Mouse (Mus musculus) right cerebral cortex, adult 2 months (tissue): ENCODE results near the gene Myd88.
"Not testable (repeated sequence)": the region's sequence is repeated elsewhere in the genome, so short reads cannot be mapped to it uniquely, and the experiment has no call there.

Source experiments
- DNase-seq, 2 experiments: peaks; one replicate each; pipeline ENCODE4 v3.0.0; 2021 to 2022; ENCODE audit warnings: low spot score in 2 of 2

The Myd88 gene

DNA sequence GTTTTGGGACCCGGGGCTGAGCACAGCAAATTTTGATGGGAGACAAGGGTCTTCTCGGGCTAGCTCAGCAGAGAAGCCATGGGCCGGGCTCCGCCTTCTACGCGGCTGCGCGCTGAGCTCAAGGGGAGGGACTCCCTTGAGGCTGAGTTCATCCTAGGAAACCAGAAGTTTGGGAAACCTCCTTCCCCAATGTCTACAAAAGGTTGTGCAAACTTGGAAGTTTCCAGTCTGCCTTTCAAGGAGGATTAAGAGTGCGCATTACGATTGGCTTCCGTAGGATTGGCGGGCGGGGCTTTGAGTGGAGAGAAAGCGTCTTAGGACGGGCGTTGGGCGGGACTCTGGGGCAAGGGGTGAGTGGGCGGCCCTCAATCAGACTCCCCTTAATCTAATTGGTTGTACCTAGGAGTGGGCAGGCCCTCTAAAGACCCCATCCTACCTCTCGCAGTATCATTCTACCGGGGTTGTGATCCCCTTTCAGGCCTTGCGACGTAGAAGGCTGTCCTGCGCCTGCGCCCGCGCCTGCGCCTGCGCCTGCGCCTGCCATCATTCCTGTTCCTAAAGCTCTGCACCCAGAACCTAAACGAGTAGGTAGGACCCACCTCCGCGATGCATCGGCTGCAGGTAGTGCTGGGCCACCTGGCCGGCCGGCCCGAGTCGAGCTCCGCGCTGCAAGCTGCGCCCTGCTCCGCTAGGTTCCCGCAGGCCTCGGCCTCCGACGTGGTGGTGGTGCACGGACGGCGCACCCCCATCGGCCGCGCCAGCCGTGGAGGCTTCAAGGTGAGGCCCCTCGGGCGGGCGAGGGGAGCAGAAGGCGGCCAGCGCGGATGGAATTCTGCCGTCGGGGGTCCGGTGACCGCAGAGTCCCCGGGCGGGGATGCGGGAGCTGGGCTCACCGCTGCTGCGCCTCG lies at the start of gene Myd88:
Gene Myd88 (minus strand): TSS at position 503 of the 908 bp plus-strand sequence.
- DNase-seq = peak; percentile 96 to 97

DNA sequence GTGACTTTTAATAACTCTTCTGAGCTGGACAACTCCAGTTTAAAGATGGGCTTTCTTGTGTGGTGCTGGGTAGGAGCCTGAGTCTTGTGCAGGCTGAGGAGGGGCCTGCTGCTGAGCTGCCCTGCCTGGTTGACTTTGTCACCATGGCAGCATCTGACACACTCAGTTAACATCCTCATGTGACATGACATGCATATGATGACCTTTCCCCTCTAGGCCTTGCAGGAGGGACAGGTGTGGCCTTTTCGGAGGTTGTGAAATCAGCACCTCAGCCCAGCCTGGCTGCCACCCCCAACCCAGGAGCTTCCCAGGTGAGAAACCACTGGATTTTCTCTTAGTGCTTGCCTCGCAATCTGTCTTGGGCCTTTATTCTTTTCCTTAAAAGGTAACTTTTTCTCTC lies 49.0 kb upstream of the Myd88 start:
- DNase-seq = no peak

DNA sequence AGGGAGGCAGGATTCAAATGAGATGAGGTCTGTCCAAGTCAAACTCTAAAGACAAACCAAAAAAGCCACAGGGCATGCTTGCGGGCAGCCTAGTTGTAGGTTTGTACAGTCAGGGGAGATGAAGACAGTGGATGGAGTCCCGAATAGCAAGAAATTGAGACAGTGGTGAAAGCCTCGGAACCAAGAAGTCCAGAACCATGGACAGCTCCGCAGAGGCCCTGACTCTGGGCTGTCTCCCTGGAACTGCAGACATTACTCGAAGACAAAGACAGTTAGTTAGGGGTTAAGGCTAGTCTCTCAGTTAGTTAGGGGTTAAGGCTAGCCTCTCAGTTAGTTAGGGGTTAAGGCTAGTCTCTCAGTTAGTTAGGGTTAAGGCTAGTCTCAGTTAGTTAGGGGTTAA lies 47.7 kb upstream of the Myd88 start:
- DNase-seq = no peak

DNA sequence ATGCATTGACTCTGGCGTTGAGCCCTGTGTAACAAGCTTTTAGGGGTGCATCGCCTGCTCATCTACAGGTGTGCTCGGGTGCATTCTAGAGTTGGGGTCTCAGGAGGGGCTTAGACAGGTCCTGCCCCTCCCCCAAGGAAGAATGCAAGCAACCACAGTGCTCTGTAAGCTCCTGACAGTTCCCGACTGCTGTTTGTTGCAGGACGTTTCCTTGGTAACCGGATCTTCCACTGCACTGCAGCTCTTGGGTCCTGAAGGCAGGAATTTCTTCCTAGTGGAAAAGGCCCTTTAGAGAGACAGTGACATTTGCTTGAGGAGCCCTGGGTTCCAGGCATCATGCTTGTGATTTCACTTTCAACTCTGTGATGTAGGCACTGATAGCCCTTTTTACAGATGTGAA lies 41.4 kb upstream of the Myd88 start:
- peak; percentile 20 to 29 for DNase-seq

DNA sequence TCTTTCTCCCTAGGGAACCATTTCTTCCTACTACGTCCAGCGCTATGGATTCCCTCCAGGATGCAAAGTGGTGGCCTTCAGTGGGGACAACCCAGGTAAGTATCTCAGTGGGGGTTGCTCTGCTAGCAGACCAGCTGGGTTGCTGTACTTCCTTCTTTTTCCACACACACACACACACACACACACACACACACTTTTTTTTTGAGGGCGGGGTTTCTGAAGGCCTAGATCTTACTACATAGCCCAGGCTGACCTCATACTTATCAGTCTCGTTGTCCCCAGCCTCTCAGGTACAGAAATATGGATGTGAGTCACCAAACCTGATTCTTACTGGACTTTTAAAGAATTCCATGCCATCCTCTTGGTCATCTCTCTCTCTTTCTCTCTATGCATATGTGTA lies 37.0 kb upstream of the Myd88 start:
- no peak for DNase-seq

DNA sequence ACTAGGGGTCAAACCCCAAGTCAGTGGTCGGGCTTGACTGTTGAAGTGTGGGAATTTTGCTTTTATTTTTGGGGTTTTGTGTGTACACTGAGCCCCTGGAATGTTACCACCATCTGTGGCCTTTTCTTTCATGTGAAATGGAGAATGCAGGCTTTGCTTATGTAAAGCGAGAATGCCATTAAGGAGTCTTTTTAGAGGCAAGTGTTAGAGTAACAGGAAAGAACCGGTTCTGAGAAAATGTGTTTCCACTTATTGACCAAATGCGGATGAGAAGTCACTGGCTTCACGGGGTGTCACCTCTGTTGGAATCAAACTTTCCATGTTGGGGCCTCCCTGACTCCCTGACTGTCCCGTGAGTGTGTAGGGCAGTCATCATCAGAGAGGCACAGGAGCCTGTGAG lies 34.3 kb upstream of the Myd88 start:
- DNase-seq = no peak

DNA sequence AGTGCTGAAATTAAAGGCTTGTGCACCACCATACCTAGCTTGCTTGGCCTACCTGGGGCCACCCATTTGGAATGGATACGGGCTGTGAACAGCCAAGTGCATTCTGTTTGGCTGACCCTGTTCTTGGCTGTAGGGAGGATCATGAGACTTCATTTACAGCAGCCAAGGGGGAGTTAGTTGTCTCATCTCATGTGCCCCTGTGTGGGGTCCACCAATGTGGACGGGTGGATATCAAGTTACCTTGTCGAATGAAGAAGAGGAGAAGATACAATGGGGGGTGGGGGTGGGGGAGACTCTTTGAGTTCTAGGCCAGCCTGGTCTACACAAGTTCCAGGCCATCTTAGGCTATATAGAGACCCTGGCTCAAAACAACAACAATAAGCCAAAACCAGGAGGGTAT lies 33.8 kb upstream of the Myd88 start:
- DNase-seq = no peak

DNA sequence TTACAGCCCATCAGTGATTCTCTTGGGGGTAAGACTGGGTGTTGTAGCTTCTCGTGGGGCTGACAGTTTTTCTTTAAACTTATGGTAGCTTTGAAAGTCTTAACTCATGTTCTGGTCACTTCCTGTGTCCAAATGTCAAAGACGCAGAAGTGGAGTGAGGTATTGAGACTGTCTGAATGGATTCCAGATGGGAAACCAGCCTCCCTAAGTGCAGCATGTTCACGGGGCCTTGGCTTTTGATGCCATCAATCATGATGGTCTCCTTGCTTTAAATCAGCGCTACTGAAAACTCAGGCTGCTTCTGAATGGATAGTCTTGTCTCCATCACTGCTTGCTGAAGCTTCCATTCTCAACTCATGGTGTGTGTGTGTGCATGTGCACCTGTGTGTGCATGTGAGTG lies 30.0 kb upstream of the Myd88 start:
- DNase-seq = no peak

DNA sequence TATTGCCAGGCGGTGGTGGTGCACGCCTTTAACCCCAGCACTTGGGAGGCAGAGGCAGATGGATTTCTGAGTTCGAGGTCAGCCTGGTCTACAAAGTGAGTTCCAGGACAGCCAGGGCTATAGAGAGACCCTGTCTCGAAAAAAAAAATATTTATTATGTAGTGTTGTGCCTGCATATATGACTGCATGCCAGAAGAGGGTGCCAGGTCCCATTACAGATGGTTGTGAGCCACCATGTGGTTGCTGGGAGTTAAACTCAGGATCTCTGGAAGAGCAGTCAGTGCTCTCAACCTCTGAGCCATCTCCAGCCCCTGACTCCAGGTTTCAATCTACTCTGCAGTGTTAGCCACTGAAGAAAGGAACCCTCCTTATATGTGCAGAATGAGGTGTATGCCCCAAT lies 29.6 kb upstream of the Myd88 start:
- DNase-seq = not testable (repeated sequence)

DNA sequence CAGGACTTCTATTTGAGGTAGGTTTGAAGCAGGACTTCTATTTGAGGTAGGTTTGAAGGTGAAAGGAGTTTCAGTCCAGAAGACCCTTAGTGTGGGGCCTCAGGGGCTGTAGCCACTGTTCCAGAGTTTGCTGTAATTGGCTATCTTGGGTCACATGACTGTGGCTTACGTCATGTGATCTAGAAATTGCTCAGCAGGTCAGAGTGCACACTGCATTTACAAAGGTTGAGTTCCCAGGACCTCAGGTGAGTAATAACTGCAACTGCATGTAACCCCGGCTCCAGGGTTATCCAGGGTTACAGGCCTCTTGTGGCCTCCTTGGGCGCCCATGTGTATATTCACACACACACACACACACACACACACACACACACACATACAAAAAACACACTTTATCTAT lies 27.2 kb upstream of the Myd88 start:
- no peak for DNase-seq

DNA sequence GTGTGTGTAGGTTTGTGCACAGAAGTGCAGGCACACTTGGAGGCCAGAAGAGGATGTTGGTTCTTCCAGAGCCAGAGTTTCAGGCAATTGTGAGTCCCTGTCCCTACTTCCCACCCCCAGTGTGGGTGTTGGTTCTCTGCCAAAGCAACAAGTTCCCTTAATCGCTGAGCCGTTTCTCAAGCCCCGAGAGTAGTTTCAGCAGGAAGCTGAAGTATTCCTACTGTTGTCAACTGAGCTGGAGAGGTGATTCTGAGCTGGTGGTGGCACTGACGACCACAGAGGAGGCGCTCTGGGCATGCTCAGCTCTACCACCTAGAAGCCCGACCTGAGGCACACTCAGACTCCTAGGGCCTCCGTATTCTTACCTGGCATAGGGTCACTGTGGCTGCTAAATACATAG lies 24.1 kb upstream of the Myd88 start, which contains the start of gene Slc22a14:
Gene Slc22a14 (minus strand): TSS at position 270 of the 400 bp plus-strand sequence.
- DNase-seq = peak in 1 of 2 experiments; percentile 29

DNA sequence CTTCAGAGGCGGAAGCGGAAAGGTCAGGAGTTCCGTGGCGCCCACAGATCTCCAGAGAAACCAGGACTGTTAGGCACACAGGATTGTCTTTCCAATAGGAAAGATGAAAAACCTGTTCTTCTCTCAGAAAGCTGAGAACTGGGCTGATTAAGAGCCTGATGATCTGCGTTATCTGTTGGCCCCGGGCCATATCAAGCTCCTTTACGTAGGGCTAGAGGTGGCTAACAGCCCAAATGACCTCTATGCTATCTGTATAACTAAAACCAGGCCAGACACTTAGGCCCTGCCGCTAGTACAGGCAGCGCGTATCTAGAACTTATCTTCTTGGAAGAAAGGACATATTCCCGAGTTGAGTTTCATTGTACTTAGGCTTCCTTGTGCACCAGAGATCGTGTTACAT lies 22.0 kb upstream of the Myd88 start:
- no peak for DNase-seq

DNA sequence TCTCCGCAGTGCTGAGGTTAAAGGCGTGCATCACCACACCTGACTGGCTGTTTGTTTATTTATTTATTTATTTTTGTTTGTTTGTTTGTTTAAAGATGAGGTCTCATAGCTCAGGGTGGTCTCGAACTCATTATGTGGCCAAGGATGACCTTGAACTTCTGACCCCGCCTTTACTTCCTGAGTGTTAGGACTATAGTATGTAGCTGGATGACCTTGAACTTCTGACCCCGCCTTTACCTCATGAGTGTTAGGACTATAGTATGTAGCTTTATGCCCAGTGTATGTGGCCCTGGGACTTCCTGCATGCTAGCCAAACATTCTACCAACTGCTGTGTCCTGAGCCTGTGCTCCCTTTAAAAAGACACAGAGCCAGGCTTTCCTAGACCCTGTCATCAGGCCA lies 20.2 kb upstream of the Myd88 start:
- no peak for DNase-seq

DNA sequence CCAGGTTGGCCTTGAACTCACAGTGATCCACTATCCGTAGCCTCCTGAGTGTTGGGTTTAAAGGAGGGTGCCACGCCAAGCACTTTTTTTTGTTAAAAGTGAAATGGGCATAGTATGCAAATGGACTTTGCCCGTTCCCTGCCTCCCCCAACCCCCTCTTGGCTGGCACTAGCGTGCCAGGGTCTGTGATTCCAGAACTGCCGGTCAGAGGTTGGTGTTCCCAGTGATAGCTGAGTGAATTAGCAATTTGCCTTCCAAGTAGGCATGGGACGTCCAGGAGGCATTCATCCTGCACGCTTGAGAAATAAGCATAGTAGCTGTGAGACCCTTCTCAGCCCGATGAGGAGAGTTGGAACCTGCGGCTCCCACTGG lies 16.8 kb upstream of the Myd88 start:
- DNase-seq = no peak

DNA sequence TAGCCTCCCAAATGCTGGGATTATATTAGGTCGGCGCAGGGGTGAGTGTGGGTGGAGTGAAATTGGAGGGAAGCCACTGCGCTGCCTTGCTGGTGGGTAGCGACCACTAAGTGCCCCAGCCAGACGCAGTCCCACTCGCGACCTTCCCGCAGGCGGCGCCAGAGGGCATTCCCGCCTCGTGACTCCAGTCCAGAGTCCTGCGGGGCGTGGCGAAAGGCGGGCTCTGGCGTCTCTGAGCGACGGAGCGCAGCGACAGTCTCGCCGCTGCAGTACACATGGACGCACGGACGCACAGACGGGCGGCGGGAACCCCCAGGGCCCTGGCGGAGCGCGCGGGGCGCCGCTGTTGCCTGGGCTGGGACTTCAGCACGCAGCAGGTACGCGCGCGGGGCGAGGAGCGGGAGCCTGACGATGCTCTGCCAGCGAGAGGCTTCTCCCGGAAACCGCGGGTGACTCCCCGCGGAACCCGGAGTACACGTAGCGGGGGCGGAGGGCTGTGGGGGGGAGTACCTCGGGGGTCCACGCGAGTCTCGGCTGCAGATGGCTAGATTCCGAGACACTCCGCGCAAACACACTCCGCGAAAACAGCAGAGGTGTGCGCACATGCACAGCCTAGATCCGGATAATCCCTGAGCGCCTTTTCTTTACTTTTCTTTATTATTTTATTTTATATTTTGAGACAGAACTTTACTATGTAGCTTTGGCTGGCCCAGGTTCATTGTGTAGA lies 16.3 kb upstream of the Myd88 start, which contains the start of gene Xylb:
Gene Xylb (plus strand): TSS at position 51 of the 727 bp plus-strand sequence.
- DNase-seq = peak; percentile 86 to 90

DNA sequence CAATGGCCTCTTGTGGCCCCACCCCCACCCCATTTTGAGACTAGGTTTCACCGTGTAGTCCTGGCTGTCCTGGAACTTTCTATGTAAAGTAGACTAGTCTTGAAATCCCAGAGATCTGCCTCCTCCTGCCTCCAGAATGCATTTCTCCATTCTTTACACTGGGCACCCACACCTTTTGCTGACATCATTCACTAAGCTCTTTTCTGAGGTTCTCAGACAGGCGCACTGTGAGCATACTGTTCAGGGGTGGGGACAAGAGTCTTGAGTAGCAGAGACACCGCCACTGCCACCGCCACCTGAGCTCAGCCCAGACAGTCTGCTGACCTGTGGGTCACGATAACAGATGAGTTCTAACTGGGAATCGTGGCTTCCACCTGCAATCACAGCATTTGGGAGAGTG lies 14.7 kb upstream of the Myd88 start:
- peak in 1 of 2 experiments; percentile 31 for DNase-seq

DNA sequence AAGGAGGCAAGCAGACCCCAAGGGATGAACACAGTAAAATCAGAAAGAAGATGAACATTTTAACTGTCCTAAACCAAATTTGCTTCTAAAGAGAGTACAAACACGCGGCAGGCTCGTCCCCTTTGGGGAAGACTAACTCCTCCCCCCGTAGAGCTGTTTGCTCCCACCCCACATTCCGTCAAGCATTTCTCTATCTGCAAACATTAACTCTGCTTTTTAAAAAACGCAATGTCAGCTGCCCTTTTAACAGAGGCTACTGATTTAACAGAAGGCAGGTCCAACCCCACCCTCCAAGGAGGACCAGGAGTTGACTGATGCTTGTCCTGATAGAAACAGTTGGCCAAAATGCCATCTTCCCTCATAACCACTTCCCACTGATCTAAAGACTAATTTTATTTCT lies 12.7 kb upstream of the Myd88 start:
- DNase-seq = no peak

DNA sequence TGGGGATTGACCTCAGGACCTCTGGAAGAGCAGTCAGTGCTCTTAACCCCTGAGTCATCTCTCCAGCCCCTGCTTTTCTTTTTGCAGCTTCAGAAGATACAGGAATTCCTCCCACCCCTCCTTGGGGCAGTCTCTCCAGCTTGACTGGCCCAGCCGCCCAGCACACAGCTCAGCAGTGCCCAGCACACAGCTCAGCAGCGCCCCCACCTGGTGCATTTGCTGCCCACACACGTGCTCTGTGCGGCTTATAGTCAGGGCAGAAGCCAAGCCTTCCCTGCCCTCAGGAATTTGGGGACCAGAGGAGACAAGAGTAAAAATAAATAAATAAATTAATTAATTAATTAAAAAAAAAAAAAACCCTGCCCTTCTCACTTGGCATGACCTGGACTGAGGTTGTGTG lies 10.8 kb upstream of the Myd88 start:
- peak; percentile 56 to 64 for DNase-seq

DNA sequence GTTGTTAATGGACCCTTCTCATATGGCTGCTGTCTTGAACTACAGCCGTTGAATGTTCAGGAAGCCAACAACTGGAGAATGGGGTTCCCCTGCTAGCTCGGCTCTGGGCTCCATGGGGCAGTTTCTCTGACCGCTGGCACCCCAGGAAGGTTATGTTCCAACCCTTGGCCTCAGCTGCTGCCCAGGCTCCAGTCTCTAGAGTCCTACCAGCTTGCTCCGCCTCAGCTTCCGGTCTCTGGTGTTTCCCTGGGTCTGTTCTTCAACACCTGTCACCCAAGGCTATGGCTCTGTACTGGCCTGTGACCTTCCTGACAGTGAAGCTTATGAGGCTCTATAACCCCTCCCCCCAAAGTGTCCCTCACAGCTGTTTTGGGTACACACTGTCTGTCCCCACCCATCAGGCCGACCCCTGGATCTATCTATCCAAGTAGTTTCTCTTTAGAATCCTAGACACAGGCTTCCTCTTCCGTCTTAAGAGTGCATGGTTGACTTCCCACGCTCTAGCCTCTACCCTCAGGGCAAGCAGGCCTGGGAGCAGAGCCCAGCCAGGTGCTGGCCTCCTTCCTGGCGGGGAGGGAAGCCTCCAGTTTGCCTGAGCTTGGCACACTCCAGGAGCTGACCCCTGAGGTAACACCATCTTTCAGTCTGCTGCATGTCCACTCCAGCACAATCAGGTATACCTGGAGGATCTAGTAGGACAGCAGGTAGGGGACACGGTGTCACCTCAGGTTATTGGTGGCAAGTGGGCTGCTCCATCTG lies 9.9 kb upstream of the Myd88 start:
- no peak for DNase-seq

DNA sequence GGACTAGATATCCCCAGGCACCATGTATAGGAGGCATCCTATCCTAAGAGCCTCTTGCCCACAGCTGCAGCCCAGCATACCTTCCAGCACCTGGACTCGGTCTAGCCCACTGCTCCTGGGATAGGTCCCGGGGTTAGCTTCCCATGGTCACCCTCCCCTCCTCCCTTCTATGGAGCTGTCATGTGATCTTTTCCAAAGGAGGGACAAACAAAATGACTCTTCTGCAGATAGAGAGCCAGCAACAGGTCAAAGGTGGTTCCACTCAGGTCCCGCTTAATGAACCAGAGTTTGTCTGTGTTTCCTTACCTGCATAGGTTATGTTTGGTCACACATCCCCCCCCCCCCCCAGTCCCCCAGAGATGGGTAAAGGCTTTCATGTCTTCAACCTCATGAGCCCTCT lies 9.3 kb upstream of the Myd88 start:
- DNase-seq = no peak

DNA sequence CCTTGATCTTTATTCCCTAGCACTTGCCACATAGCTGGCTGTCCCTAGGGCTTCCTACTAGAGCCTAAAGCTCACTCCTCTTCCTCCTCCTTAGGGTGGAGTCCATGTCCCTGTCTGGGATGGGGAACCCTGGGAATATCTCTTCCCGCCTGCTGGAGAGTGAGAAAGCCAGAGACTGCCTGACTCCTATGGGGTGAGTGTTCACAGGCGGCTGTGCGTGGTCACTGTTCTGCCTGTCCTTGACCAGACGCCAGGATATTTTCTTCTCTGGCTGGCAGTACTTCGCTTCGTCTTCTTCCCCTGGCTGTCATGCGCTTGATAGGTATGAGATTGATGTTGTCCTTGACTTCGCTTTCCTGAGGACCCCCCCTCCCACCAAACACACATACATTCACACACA lies 5.2 kb upstream of the Myd88 start:
- DNase-seq = no peak

DNA sequence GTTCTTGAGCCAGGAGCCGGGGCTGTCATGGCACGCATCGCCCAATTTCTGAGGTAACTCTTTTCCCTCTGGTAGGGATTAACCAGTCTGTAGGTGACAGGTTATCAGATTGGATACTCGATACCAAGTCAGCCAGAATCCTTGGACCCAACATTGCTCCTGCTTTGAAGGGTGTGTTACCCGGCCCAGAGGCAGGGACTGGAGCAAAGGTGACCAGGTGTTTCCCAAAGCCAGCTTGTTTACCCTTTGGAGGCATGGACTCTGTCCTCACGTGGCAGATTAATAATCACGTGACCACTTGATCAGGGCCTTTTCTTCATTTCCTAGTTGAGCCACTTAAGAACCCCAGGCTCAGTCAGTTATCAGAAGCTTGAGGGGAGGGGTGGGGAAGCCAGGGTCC lies 1.5 kb upstream of the Myd88 start:
- DNase-seq = no peak
